Mouse (Mus musculus): ENCODE results near the gene Mustn1. TPM values are rescaled to one million over a fixed set of nuclear protein-coding genes. Genes with fewer than 3 reads are reported as not detected.

Gene Mustn1
- total RNA-seq, 2 experiments from 2014 or later, result 6.9 to 7.3 TPM

DNA sequence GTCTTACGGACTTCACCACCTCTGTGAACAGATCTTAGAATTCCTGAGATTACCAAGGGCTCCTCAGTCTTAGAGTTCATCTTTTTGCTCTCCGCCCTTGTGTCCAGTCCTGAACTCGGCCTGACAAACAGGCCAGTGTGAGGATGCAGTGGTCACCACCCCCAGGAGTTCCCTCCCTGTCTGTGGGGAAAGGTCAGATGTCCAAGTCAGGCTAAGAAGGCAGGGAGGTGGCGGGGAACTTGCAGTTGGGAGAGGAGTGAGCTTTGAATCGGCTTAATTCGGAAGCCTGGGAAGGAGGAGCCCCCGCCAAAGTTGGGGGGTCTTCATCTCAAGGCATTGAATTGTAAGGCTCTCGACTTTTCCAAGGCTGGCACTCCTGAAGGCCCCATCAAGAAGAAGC, 1.3 kb downstream of the Mustn1 start:
- no peak for DNase-seq

GRCm38 (mm10) chr14:30880811-30881717, 2.1 kb downstream of the Mustn1 start:
- peak; percentile 82 for DNase-seq

GRCm38 (mm10) chr14:30881718-30882108, 2.7 kb downstream of the Mustn1 start:
- DNase-seq, result no peak

DNA sequence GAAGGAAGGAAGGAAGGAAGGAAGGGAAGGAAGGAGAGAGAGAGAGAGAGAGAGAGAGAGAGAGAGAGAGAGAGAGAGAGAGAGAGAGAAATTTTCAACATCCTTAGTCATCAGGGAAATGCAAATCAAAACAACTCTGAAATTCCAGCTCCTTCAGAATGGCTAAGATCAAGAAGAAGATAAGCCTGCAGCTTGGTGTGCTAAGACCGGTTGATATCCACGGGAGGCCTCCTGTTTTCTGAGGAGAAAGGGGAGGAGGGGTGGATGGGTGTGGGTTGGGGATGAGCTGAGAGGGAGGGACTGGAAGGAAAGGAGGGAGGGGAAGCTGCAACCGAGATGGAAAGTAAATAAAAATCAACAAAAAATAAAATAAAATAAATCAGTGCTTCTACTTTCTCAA, 6.3 kb downstream of the Mustn1 start:
- no peak for DNase-seq

DNA sequence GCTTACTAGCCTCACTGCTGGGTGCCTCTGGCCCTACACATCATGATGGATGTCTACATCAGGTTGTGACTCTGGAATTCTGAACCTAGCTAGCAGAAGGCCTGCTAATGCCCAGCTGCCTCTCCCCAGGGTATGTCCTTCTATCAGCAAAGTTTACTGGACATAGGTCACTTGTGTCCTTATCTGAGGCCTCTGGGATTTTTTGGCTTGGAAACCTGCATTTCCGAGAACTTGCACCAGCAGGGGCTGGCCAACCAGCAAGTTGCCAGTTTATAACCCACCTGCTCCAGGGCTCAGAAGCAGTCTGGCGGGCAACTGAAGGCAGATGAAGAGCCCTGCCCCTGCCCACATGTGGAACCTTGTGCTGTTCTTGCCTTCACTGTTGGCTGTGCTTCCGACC, 7.2 kb downstream of the Mustn1 start, which contains the start of gene Itih4:
Gene Itih4, plus strand, starts transcription at position 273 of the 400 bp plus-strand sequence.
- no peak for DNase-seq

DNA sequence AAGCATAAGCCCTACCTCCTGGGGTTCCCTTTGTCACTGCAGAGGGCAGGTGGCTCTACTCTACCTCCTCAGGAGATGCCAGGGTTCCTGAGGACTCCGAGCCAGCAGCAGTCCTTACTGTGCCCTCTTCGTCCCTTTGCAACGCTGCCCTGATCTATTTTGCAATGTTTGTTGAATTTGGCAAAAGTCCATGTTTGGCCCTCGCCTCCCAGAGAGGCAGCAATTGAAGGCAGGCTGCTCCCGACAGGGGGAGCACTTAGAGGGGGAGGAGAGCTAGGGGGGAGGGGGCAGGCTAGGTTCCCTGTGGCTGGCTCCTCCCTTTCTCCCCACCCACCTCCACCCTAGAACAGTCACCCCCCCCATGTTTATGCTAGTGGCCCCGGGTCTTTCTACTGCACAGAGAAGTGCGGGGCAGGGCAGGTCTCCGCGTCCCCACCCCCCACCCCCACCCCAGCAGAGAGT, 9.3 kb downstream of the Mustn1 start:
- peak; percentile 68 for DNase-seq

DNA sequence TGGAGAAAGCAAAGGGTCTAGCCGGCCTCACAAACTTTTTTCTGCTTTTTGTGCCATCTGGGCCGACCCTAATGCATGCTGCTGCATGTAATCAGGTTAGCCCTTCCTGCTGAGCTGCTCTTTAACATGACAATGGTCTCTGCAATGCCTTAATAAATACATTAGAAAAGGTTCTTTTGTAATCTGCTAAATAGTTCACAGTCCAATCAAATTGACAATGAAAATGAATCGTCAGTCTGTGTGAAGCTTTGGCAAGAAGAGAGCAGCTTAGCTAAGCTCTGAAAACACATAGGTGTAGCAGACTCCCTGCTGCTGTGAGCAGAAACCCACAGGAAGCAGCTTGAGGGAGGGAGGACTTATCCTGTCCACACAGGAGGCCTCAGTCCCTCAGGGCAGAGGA, 21.0 kb downstream of the Mustn1 start:
- no peak for DNase-seq

GRCm38 (mm10) chr14:30902628-30903027, 23.6 kb downstream of the Mustn1 start:
- no peak for DNase-seq

DNA sequence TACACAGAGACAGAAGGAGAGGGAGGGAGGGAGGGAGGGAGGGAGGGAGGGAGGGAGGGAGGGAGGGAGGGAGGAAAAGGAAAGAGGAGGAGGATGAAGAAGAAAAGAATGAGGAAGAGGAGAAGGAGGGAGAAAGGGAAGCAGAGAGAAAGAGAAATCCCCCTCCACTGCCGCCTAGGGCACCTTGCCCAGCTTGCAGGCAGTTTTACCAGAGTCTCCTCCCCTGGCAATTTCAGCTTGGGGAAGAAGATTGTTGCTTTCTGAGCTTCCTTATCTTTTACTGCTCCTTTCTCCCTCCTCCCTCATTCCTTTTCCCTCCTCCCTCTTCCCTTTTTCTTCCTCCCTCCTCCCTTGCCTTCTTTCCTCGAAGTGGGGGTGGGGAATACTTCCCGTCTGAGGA, 24.0 kb downstream of the Mustn1 start:
- no peak for DNase-seq

DNA sequence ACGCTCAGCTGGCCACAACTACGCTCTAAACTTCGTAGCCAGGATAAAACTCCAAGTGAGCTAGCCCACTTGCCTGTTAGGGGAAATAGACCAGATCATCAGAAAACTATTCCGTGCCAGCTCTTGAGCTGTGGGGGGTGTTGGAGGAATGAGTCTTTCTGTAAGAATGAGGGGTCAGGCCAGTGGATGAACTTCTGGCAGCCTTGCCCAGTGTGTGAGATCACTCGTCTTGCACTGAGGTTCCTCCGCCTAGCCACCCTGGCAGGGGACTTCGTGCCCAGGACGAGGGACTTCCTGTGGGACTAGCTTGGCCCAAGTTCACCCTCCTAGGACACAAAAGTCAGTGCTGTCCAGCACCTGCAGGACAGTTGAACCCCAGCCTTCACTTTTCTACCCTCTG, 25.3 kb downstream of the Mustn1 start:
- DNase-seq, result no peak

- DNase-seq, result no peak
Measured at GRCm38 (mm10) chr14:30906001-30906400, 27.0 kb downstream of the Mustn1 start.

GRCm38 (mm10) chr14:30907814-30908265, 28.8 kb downstream of the Mustn1 start:
- DNase-seq, result no peak

GRCm38 (mm10) chr14:30911141-30911540, 32.1 kb downstream of the Mustn1 start:
- DNase-seq, result no peak

- DNase-seq, result no peak
Measured at GRCm38 (mm10) chr14:30912641-30913040, 33.6 kb downstream of the Mustn1 start.

DNA sequence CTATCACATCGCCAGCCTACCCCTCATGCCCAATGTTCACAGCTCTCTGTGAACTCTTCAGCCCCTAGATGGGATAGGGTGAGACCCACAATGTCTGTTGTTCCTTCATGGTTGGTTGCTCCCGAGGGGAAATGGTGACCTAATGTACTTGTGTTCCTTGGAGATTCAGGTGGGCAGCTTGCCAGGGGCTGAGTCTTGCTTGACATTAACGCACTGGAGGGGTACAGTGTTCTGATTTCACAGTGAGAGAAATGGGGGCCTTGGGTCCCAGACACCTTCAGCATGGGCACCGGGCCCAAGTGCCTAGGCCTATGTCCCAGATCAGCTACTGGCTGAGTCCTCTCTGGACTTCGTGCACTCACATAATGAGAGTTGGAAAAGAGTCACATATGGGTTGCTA, 34.4 kb downstream of the Mustn1 start:
- peak; percentile 35 for DNase-seq

DNA sequence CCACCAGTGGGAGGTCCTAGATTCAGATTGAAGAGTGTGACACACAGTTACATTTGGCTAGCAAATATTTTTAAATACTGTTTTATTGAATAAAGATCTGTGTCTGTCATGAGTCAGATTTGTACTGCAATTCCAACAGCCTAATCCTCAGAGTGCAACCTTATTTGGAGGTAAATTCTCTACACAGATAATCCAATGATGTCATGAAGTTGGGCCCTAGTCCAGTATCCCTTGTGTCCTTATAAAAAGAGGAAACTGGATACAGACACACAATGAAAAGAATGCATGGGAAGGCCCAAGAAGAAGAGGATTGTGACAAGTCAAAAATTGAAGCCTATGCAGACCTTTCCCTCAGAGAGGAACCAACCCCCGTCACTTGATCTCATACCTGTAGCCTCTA, 37.5 kb downstream of the Mustn1 start:
- DNase-seq, result no peak

- no peak for DNase-seq
Measured at GRCm38 (mm10) chr14:30922053-30922670, 43.2 kb downstream of the Mustn1 start.

GRCm38 (mm10) chr14:30923375-30924105, 44.5 kb downstream of the Mustn1 start, which contains the start of gene Itih3:
Itih3 (minus strand) TSS chr14:30923760.
- no peak for DNase-seq

DNA sequence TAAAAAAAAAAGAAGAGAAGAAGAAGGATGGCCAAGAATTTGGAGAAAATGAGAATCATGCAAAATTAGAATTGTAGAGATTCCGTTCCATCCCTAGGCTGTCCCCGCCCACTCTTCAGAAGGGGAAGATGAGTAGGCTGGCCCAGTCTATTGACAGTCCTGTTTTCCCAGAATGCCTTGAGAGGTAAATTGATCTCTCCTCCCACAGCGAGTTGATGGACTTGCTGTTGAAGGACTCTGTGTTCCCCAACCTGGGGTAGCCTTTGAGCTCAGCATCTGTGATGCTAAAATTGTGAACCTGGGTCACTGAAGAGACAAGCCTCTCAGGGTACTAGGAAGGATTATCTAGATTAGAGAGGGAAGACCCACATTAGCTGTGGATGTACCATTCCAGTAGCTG, 46.5 kb downstream of the Mustn1 start:
- no peak for DNase-seq

DNA sequence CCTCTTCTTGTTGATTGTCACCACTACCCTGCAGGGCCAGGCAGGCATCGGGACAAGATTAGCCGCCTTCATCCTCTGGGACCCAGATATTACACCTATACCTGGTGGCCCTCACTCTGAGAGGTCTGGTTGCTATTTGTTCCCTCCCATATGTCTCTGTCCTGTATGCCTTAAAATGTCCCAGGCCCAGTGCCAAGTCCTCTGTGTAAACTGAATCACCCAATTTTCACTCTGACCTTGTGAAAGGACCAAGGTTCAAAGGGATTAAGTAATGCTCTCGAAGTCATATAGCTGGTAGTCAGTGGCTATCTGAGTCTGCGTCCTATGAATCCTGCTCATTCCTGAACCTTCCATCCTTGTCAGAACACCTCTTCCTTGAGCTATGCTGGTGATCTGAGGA, 51.4 kb downstream of the Mustn1 start:
- DNase-seq, result no peak

Data from heart, postnatal 4 days (tissue).